Mouse (Mus musculus) neural tube, embryonic 11.5 days (tissue): ENCODE measurements around the gene Cela3a. TPM values are rescaled to one million over a fixed set of nuclear protein-coding genes. Genes with fewer than 3 reads are reported as not detected.
A peak's percentile ranks its signal among the peaks of the same experiment; 100 is the strongest.

Experiments used
- ATAC-seq: fragments of 200-750 bp; cut with Nextera tagmentation; 2 replicates; pipeline ENCODE4 v1.8.0; 2017; ENCODE audit warnings: moderate number of reproducible peaks, mild to moderate bottlenecking, moderate TSS enrichment, moderate library complexity; ENCODE audit not compliant: insufficient read depth, low FRiP score, low TSS enrichment
- DNase-seq: peaks from one replicate; pipeline ENCODE4 v3.0.0-alpha.2; 2015; ENCODE audit warnings: low spot score
- H3K27ac ChIP-seq: fragments of 300-500 bp; sonication (generic); 2 replicates; pipeline ENCODE4 v1.5.1; 2014; ENCODE audit warnings: low read depth, mild to moderate bottlenecking, low read length
- H3K27me3 ChIP-seq: fragments of 300-500 bp; sonication (generic); 2 replicates; pipeline ENCODE4 v1.6.1; 2014; ENCODE audit warnings: mild to moderate bottlenecking, low read length, mixed read lengths; ENCODE audit not compliant: control insufficient read depth, insufficient read depth
- H3K36me3 ChIP-seq: fragments of 300-500 bp; sonication (generic); 2 replicates; pipeline ENCODE4 v1.6.1; 2014; ENCODE audit warnings: mild to moderate bottlenecking, low read length, moderate library complexity, mixed read lengths; ENCODE audit not compliant: control insufficient read depth, insufficient read depth
- H3K4me1 ChIP-seq: fragments of 300-500 bp; sonication (generic); 2 replicates; pipeline ENCODE4 v1.6.1; 2014; ENCODE audit warnings: low read length, mixed read lengths; ENCODE audit not compliant: control insufficient read depth, insufficient read depth
- H3K4me2 ChIP-seq: fragments of 300-500 bp; sonication (generic); 2 replicates; pipeline ENCODE4 v1.6.1; 2014; ENCODE audit warnings: low read depth, mild to moderate bottlenecking, moderate library complexity
- H3K4me3 ChIP-seq: fragments of 300-500 bp; sonication (generic); 2 replicates; pipeline ENCODE4 v1.5.1; 2014; ENCODE audit warnings: low read depth, low read length
- H3K9ac ChIP-seq: fragments of 300-500 bp; sonication (generic); 2 replicates; pipeline ENCODE4 v1.6.1; 2014; ENCODE audit warnings: mild to moderate bottlenecking, low read length
- H3K9me3 ChIP-seq: fragments of 300-500 bp; sonication (generic); 2 replicates; pipeline ENCODE4 v1.6.1; 2016; ENCODE audit warnings: low read length; ENCODE audit not compliant: control insufficient read depth
- WGBS: fragments of 180-500 bp; shearing (Covaris S2); extraction: QIAGEN DNeasy Blood & Tissue Kit; methylation state at CpG from one replicate; pipeline ENCODE4 v1.1.7; 2014; 5-methylcytosine and 5-hydroxymethylcytosine counted together
- polyA plus RNA-seq: library from polyadenylated mRNA; unstranded; fragments of >200 nt; fragmentation: Nextera tagmentation; extraction: Ambion mirVana; gene quantifications from 2 replicates; pipeline ENCODE4 v1.2.1, GENCODE M21; 2014

Gene Cela3a
- polyA plus RNA-seq, 1 experiment from 2014 or later = not detected

- ATAC-seq = no peak
- no peak overlapping the region for H3K27ac ChIP-seq
- no peak overlapping the region for H3K4me3 ChIP-seq
- H3K27me3 ChIP-seq = no peaks in the 10 kb centered on the region
- H3K9me3 ChIP-seq = no peaks in the 10 kb centered on the region
- no peaks in the 10 kb centered on the region for H3K4me1 ChIP-seq
- WGBS = 92% methylated on average over 10 of the region's 10 CpGs
- no peak overlapping the region for H3K9ac ChIP-seq
- H3K4me2 ChIP-seq = no peak overlapping the region
- no peak for DNase-seq
- no peaks in the 10 kb centered on the region for H3K36me3 ChIP-seq
Measured at GRCm38 (mm10) chr4:137379713-137380255, 29.8 kb downstream of the Cela3a start.

DNA sequence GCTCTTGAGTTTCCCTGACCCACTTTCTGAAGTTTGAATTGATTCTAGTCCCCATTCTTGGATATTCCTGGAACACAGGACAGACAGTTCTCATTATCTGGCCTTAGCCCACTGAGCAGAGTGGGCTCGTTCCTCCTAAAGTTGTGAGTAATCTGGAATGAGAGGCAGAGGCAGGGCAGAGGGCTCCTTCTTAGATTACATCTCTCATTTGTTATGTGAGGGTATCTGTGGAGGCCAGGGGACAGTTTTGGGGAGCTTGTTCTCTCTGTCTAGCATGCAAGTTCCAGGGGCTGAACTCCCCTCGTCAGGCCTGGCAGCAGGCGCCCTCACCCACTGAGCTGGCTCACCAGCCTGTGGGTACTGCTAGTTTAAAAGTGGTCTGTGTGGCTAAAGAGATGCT is 30.5 kb downstream of the Cela3a start:
- Histone ChIP-seq H3K9me3 (no peaks in the 10 kb centered on the region), H3K27ac (no peak overlapping the region), H3K9ac (no peak overlapping the region), H3K27me3 (no peaks in the 10 kb centered on the region), H3K4me2 (no peak overlapping the region), H3K4me3 (no peak overlapping the region), H3K4me1 (no peaks in the 10 kb centered on the region), H3K36me3 (no peaks in the 10 kb centered on the region)
- WGBS = 91% methylated on average over 3 of the region's 3 CpGs
- ATAC-seq (no peak), DNase-seq (no peak)

GRCm38 (mm10) chr4:137377526-137378304 is 31.9 kb downstream of the Cela3a start:
- Histone ChIP-seq H3K36me3 (no peaks in the 10 kb centered on the region), H3K9me3 (no peaks in the 10 kb centered on the region), H3K4me3 (no peak overlapping the region), H3K4me2 (no peak overlapping the region), H3K27me3 (no peaks in the 10 kb centered on the region), H3K4me1 (no peaks in the 10 kb centered on the region), H3K9ac (no peak overlapping the region), H3K27ac (no peak overlapping the region)
- 83% methylated on average over 4 of the region's 4 CpGs for WGBS
- DNase-seq (no peak), ATAC-seq (no peak)

GRCm38 (mm10) chr4:137376778-137377177 is 32.8 kb downstream of the Cela3a start:
- DNase-seq (no peak), ATAC-seq (no peak)
- Histone ChIP-seq H3K4me2 (no peak overlapping the region), H3K27me3 (no peaks in the 10 kb centered on the region), H3K9ac (no peak overlapping the region), H3K9me3 (no peaks in the 10 kb centered on the region), H3K4me3 (no peak overlapping the region), H3K36me3 (no peaks in the 10 kb centered on the region), H3K4me1 (no peaks in the 10 kb centered on the region), H3K27ac (no peak overlapping the region)
- 64% methylated on average over 2 of the region's 2 CpGs for WGBS

DNA sequence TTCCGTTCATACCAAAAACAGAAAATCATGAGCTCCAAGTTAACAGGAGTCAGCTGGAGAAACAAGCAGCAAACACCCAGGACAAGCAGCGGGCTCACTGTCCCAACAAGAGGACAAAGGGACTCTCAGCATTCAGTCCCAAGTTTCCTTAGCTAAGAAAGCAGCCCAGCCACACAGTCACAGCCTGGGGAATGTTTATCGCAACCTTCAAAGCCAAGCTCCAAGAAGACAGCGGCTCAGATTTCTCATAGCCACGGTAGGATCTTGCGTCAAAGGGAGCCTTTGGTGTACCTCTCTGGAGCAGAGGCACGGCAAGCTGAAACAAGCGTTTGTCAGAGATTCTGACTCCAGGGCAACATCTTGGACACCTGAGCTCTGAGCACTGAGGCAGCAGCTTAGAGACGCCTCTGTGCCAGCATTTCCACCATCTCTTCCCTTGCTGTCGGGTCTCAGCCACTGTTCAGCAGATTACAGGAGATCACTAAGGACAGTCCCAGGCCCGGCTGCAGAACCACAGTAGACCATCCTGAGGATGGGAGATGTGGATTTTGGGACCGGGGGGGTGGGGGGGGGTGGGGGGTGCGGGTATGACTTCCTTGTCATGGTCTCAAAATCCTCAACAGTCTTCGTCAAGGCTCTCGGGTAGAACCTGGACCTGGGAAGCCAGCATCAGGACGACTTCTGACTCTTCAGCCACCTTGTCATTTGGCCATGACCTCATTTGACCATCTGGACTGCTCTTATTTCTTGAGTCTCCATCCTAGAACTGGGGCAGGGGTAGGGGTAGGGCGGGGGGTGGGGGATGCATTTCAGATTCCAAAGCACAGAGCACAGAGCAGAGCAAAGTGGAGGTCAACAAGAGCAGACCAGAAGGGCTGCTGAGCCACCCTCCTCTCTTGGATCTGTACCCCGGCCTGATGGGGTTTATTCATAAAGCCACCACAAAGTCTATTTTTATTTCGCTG is 34.0 kb downstream of the Cela3a start:
- no peak overlapping the region for H3K27ac ChIP-seq
- DNase-seq (peak; percentile 30), ATAC-seq (no peak)
- H3K4me2 ChIP-seq = no peak overlapping the region
- no peak overlapping the region for H3K4me3 ChIP-seq
- WGBS = 49% methylated on average over 19 of the region's 19 CpGs
- no peaks in the 10 kb centered on the region for H3K36me3 ChIP-seq
- H3K4me1 ChIP-seq = no peaks in the 10 kb centered on the region
- no peaks in the 10 kb centered on the region for H3K9me3 ChIP-seq
- no peaks in the 10 kb centered on the region for H3K27me3 ChIP-seq
- no peak overlapping the region for H3K9ac ChIP-seq

GRCm38 (mm10) chr4:137373711-137374110 is 35.9 kb downstream of the Cela3a start:
- DNase-seq (no peak), ATAC-seq (no peak)
- no peaks in the 10 kb centered on the region for H3K27me3 ChIP-seq
- no peaks in the 10 kb centered on the region for H3K36me3 ChIP-seq
- no peak overlapping the region for H3K9ac ChIP-seq
- H3K4me3 ChIP-seq = no peak overlapping the region
- H3K9me3 ChIP-seq = no peaks in the 10 kb centered on the region
- H3K4me1 ChIP-seq = no peaks in the 10 kb centered on the region
- WGBS = 65% methylated on average over 6 of the region's 6 CpGs
- no peak overlapping the region for H3K27ac ChIP-seq
- no peak overlapping the region for H3K4me2 ChIP-seq

- H3K4me3 ChIP-seq = no peak overlapping the region
- no peaks in the 10 kb centered on the region for H3K36me3 ChIP-seq
- WGBS = 80% methylated on average over 16 of the region's 16 CpGs
- H3K9me3 ChIP-seq = no peaks in the 10 kb centered on the region
- DNase-seq (no peak), ATAC-seq (no peak)
- H3K4me2 ChIP-seq = no peak overlapping the region
- no peak overlapping the region for H3K9ac ChIP-seq
- H3K4me1 ChIP-seq = no peaks in the 10 kb centered on the region
- H3K27ac ChIP-seq = no peak overlapping the region
- H3K27me3 ChIP-seq = no peaks in the 10 kb centered on the region
Measured at GRCm38 (mm10) chr4:137371596-137372523, 37.7 kb downstream of the Cela3a start.
